Mouse (Mus musculus): Measurements from ENCODE around the gene AI413582. TPM values are rescaled to one million over a fixed set of nuclear protein-coding genes. Genes with fewer than 3 reads are reported as not detected.

The AI413582 gene
- polyA plus RNA-seq, 1 experiment = 42.4 TPM

DNA sequence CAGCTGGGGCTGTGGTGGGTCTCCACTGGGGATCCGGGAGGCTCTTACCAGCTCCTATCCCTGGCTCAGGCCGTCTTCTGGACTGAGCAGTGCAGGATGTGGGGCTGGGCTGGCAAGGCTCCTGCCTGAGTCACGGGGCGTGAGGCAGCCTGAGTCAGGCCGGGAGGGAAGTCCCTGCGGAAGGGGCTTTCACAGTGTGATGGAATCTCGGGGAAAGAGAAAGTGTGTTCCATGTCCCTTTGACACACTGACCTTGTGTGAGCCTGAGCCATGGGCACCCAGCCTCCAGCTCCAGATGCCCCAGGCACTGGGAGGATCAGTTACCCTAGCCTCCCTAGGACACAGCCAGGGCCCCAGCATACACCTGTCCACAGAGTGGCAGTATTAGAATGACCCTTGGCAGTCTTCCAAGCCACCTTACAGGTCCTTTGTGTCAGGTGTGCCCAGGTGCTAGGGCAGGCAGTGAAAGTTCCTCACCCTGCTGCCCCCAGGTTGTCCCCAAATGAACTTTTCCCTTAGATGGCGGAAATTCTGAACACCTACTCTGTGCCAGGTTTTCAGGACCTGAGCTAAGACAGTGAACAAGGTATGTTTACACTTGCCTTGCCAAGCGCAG is 18.2 kb downstream of the AI413582 start:
- no peaks in the 10 kb centered on the region for H3K4me1 ChIP-seq (ENCODE audit: control insufficient read depth, insufficient read depth, low read length)
- no peak for DNase-seq
- no peak for TF ChIP-seq CTCF (IDR thresholded peaks at IDR 0.05; ENCODE audit: insufficient read depth, low read length)
- TF ChIP-seq POLR2A (IDR thresholded peaks at IDR 0.05; ENCODE audit: borderline replicate concordance, extremely low read depth, low read depth, low read length) = no peak
- 37% methylated on average over 9 of the region's 9 CpGs for WGBS
- no peak overlapping the region for H3K4me3 ChIP-seq (replicated peaks; ENCODE audit: extremely low read depth, low read depth, low read length)

DNA sequence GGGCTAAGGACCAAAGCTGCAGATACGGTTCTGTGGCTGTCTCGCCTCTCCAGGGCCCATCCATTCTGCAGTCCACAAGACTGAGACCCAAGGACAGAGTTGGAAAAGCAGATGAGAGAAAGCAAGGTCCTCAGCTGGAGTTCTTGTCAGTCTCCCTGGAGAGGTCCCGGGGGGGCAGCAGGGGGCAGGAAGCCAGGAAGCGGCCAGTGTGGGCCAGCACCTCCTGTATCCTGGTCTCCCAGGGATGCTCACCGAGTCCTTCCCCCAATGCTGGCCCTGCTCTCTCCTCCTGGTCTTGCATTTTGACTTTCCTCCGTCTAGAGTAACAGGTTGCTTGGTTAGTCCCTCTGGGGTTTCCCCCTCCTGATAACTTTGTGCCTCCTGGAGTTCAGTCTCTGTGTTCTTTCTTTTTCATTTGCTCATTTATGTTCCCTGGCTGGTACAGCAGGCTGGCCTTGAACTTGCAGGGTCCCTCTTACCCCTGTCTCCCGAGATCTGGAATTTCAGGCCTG is 18.9 kb downstream of the AI413582 start:
- DNase-seq = no peak
- 68% methylated on average over 7 of the region's 7 CpGs for WGBS
- Histone ChIP-seq H3K4me1 (ENCODE audit: control insufficient read depth, insufficient read depth, low read length) (no peaks in the 10 kb centered on the region), H3K4me3 (replicated peaks; ENCODE audit: extremely low read depth, low read depth, low read length) (no peak overlapping the region)
- no peak for TF ChIP-seq CTCF (IDR thresholded peaks at IDR 0.05; ENCODE audit: insufficient read depth, low read length)
- no peak for TF ChIP-seq POLR2A (IDR thresholded peaks at IDR 0.05; ENCODE audit: borderline replicate concordance, extremely low read depth, low read depth, low read length)

DNA sequence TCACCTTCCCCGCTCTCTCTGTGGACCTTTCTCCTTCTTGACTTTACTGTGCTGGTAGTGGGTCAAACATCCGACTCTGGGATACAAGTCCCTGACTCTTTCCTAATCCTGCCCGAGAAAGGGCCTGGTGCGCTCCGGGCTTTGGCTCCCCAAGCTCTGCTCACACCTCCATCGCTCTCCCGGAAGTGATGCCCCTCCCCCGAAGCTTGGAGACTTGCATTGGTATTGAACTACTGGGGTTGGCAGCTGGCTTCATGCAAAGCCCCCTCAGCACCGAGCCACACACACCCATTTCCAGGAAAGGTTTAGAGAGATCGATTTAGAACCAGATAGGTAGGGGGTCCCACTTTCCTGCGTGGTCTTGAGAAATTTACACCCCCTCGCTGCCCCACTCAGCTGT is 19.6 kb downstream of the AI413582 start:
- no peak for TF ChIP-seq CTCF (IDR thresholded peaks at IDR 0.05; ENCODE audit: insufficient read depth, low read length)
- TF ChIP-seq POLR2A (IDR thresholded peaks at IDR 0.05; ENCODE audit: borderline replicate concordance, extremely low read depth, low read depth, low read length) = no peak
- Histone ChIP-seq H3K4me3 (replicated peaks; ENCODE audit: extremely low read depth, low read depth, low read length) (no peak overlapping the region), H3K4me1 (ENCODE audit: control insufficient read depth, insufficient read depth, low read length) (no peaks in the 10 kb centered on the region)
- no peak for DNase-seq
- WGBS = 52% methylated on average over 12 of the region's 12 CpGs

DNA sequence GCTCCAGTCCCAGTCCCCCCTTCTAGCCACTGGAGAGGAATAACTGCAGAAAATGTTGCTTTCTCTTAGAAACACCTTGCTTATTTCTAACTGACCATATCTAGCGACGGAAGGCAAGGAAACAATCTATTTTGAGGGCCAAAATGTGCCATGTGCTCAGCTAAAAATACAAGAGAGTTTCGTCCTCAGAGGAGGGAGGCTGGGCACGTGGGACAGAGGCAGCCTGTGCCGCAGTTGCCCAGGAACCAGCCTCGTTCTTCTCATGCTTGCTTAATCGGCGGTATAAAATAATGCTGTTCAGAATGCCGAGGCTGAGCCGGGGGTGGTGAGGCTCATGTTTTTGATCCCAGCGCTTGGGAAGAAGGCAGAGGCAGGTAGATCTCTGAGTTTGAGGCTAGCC is 21.0 kb downstream of the AI413582 start:
- no peak overlapping the region for H3K4me3 ChIP-seq (replicated peaks; ENCODE audit: extremely low read depth, low read depth, low read length)
- H3K4me1 ChIP-seq (ENCODE audit: control insufficient read depth, insufficient read depth, low read length) = no peaks in the 10 kb centered on the region
- no peak for TF ChIP-seq POLR2A (IDR thresholded peaks at IDR 0.05; ENCODE audit: borderline replicate concordance, extremely low read depth, low read depth, low read length)
- no peak for TF ChIP-seq CTCF (IDR thresholded peaks at IDR 0.05; ENCODE audit: insufficient read depth, low read length)
- DNase-seq = no peak
- WGBS = 83% methylated on average over 11 of the region's 11 CpGs

DNA sequence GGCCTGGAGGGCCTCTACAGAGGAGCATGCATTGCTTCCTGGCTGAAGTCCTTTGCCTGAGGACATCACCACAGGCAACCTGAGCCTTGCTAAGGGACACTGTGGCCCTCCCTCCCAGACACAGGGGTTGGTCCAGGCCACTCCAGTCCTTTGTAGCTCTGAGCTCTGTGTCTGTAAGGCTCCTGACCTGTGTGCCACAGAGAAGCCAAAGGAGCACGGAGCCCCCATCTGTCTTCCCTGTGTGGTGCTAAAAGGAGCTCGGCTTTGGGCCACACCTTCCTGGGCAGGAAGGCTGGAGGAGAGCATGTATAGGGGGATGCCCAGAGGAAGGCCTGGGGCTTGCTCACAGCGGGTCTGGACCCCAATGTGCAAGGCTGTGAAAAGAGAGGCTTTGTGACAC is 23.6 kb downstream of the AI413582 start:
- WGBS = 79% methylated on average over 3 of the region's 3 CpGs
- Histone ChIP-seq H3K4me1 (ENCODE audit: control insufficient read depth, insufficient read depth, low read length) (no peaks in the 10 kb centered on the region), H3K4me3 (replicated peaks; ENCODE audit: extremely low read depth, low read depth, low read length) (no peak overlapping the region)
- DNase-seq = no peak
- TF ChIP-seq CTCF (IDR thresholded peaks at IDR 0.05; ENCODE audit: insufficient read depth, low read length) = no peak
- TF ChIP-seq POLR2A (IDR thresholded peaks at IDR 0.05; ENCODE audit: borderline replicate concordance, extremely low read depth, low read depth, low read length) = no peak

DNA sequence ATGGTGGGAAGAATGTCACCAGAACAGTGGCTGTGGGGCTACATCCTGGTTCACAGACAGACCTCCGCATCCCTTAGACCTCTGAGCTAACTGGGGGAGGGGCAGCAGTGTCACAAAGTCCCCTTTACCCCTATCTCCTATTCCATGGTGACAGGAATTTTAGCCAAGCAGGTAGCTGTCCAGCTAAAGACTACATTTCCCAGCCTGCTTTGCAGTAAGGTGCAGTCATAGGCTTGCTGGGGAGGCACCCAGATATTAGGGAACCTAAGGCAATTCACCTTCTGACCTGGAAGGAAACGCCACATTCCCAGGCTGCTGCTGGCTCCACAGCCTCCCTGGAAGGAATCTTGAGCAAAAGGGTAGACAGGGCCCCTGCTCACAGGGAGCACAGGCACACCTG is 24.3 kb downstream of the AI413582 start:
- TF ChIP-seq POLR2A (IDR thresholded peaks at IDR 0.05; ENCODE audit: borderline replicate concordance, extremely low read depth, low read depth, low read length) (no peak), CTCF (IDR thresholded peaks at IDR 0.05; ENCODE audit: insufficient read depth, low read length) (no peak)
- H3K4me1 ChIP-seq (ENCODE audit: control insufficient read depth, insufficient read depth, low read length) = no peaks in the 10 kb centered on the region
- no peak overlapping the region for H3K4me3 ChIP-seq (replicated peaks; ENCODE audit: extremely low read depth, low read depth, low read length)
- WGBS = 79% methylated on average over 2 of the region's 2 CpGs
- DNase-seq = no peak

DNA sequence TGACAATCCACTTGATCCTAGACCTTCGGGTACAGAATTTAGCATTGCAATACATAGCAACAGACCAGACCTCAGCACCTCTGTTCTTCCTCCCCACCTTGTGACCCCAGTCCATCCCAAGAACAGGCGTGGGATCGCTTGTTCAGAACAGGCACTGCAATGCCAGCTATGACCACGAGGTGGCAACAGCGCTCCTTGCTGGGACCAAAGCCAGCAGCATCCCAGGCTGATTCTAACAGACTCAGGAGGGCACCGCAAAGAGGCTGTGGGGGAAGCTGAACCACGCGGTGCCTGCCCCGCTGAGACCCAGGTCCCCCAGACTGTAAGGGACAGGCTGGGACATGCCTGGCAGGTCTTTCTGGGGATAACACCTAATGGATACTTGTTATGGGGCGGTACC is 30.8 kb downstream of the AI413582 start:
- peak; percentile 100 for TF ChIP-seq CTCF (IDR thresholded peaks at IDR 0.05; ENCODE audit: insufficient read depth, low read length)
- no peak for TF ChIP-seq POLR2A (IDR thresholded peaks at IDR 0.05; ENCODE audit: borderline replicate concordance, extremely low read depth, low read depth, low read length)
- no peak overlapping the region for H3K4me3 ChIP-seq (replicated peaks; ENCODE audit: extremely low read depth, low read depth, low read length)
- 3% methylated on average over 10 of the region's 10 CpGs for WGBS
- peak; percentile 91 for DNase-seq
- H3K4me1 ChIP-seq (ENCODE audit: control insufficient read depth, insufficient read depth, low read length) = no peaks in the 10 kb centered on the region

DNA sequence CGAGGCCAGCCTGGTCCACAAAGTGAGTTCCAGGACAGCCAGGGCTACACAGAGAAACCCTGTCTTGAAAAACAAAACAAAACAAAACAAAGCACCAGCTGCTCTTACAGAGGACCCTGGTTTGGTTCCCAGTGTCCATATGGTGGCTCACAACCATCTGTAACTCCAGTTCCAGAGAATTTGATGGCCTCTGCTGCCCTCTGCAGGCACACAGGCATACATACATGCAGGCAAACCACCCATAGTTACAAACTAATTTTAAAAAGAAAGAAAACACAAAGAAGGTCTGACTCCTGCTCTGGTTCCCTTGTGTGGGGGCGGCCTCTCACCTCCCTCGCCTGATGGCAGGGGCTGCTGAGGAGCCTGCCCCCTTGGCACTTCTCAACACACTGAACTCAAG is 32.2 kb downstream of the AI413582 start:
- no peaks in the 10 kb centered on the region for H3K4me1 ChIP-seq (ENCODE audit: control insufficient read depth, insufficient read depth, low read length)
- 91% methylated on average over 3 of the region's 3 CpGs for WGBS
- 0 out of 2 replicates have a peak, but pooled peaks have one; percentile 25 for TF ChIP-seq CTCF (IDR thresholded peaks at IDR 0.05; ENCODE audit: insufficient read depth, low read length)
- no peak for TF ChIP-seq POLR2A (IDR thresholded peaks at IDR 0.05; ENCODE audit: borderline replicate concordance, extremely low read depth, low read depth, low read length)
- no peak for DNase-seq
- H3K4me3 ChIP-seq (replicated peaks; ENCODE audit: extremely low read depth, low read depth, low read length) = no peak overlapping the region

DNA sequence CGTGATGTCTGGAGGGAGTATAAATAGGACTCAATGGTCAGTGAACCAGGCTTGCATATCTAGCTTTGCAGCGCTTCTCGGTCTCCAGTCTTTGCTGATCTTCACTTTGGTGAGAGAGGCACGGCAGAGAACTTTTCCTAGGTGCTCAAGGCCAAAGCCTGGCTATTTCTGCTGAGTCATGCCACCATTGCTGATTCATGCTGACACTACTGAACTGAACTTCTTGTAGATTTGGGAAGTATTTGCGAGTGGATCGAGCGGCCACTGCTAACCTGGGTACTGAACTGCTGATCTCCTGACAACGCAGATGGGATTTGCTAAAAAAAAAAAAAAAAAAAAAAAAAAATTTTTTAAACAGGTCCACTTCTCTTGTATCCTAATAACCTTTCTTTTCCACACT is 33.5 kb downstream of the AI413582 start:
- TF ChIP-seq CTCF (IDR thresholded peaks at IDR 0.05; ENCODE audit: insufficient read depth, low read length) (no peak), POLR2A (IDR thresholded peaks at IDR 0.05; ENCODE audit: borderline replicate concordance, extremely low read depth, low read depth, low read length) (no peak)
- WGBS = 76% methylated on average over 8 of the region's 8 CpGs
- DNase-seq = no peak
- H3K4me3 ChIP-seq (replicated peaks; ENCODE audit: extremely low read depth, low read depth, low read length) = no peak overlapping the region
- no peaks in the 10 kb centered on the region for H3K4me1 ChIP-seq (ENCODE audit: control insufficient read depth, insufficient read depth, low read length)

DNA sequence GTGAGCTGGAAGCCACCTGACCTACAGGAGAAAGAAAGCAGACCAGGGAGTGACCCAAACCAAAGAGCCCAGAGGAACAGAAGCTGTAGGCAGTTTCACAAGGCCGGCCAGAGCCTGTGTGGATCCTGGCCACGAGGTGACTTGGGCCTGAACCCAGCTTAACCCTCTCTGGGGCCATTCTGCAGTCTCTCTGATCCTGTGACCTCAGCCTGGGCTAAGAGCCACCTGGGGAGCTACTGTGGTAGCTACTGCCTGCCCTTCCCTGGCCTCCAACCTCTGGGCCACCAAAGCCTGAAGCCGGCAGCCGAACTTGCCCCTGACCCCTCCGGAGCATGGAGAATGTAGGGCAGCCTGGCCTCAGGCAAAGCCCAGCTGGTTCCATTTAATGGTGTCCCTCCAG is 36.8 kb downstream of the AI413582 start:
- 58% methylated on average over 5 of the region's 5 CpGs for WGBS
- Histone ChIP-seq H3K4me1 (ENCODE audit: control insufficient read depth, insufficient read depth, low read length) (no peaks in the 10 kb centered on the region), H3K4me3 (replicated peaks; ENCODE audit: extremely low read depth, low read depth, low read length) (no peak overlapping the region)
- TF ChIP-seq POLR2A (IDR thresholded peaks at IDR 0.05; ENCODE audit: borderline replicate concordance, extremely low read depth, low read depth, low read length) (no peak), CTCF (IDR thresholded peaks at IDR 0.05; ENCODE audit: insufficient read depth, low read length) (no peak)
- DNase-seq = no peak
